Comparison of ENCODE assay signal across 7 mouse cellular contexts in genomic region chr2:121806959-121807653, GRCm38 (mm10). TPM values are rescaled to one million over a fixed set of nuclear protein-coding genes. Genes with fewer than 3 reads are reported as not detected.
DNase-seq lines count a peak whose midpoint lies in the region; ATAC-seq and TF ChIP-seq lines count a peak whose summit lies in the region.

Frmd5 (minus strand) TSS chr2:121807087.

- H3K4me2 ChIP-seq in embryonic facial prominence, embryonic 14.5 days (ENCODE audit: low read depth, low read length), result peak within 1 kb of the TSS; percentile 91
- H3K4me2 ChIP-seq in midbrain, embryonic 13.5 days (replicated peaks), result peak within 1 kb of the TSS; percentile 87

- H3K9me3 ChIP-seq in embryonic facial prominence, embryonic 14.5 days (ENCODE audit: control insufficient read depth, low read length), result no peaks in the 10 kb centered on the region
- H3K9me3 ChIP-seq in limb, embryonic 10.5 days (replicated peaks), result no peaks in the 10 kb centered on the region
- H3K9me3 ChIP-seq in midbrain, embryonic 13.5 days, result no peaks in the 10 kb centered on the region

- H3K27me3 ChIP-seq in embryonic facial prominence, embryonic 14.5 days (replicated peaks; ENCODE audit: control insufficient read depth, insufficient read depth, low read length), result peaks cover 42% of the 10 kb centered on the region
- H3K27me3 ChIP-seq in limb, embryonic 10.5 days (ENCODE audit: low read depth, poor library complexity, severe bottlenecking), result peaks cover 59% of the 10 kb centered on the region
- peaks cover 8% of the 10 kb centered on the region; the same call in 1 of the 2 replicates for H3K27me3 ChIP-seq in midbrain, embryonic 13.5 days
- H3K27me3 ChIP-seq in small intestine, adult 2 months (ENCODE audit: control insufficient read depth, insufficient read depth, low read length), result peaks cover 25% of the 10 kb centered on the region

- DNase-seq in embryonic facial prominence, embryonic 14.5 days (ENCODE audit: low spot score), result peak; percentile 96
- DNase-seq in heart, adult 18-20 months, result peak; percentile 87 to 91
- DNase-seq in kidney, adult 18-20 months, result peak; percentile 87
- DNase-seq in limb, embryonic 10.5 days (ENCODE audit: low spot score), result peak; percentile 89

- ATAC-seq in embryonic facial prominence, embryonic 14.5 days (ENCODE audit: low read depth), result peak; percentile 98
- ATAC-seq in midbrain, embryonic 13.5 days, result peak; percentile 97

- peak within 1 kb of the TSS; percentile 61 for H3K9ac ChIP-seq in embryonic facial prominence, embryonic 14.5 days (ENCODE audit: low read depth, low read length)
- peak within 1 kb of the TSS; percentile 90 for H3K9ac ChIP-seq in midbrain, embryonic 13.5 days (replicated peaks)

- under 1% methylated on average over 35 of the region's 35 CpGs for WGBS in bone marrow, adult 2 months
- WGBS in embryonic facial prominence, embryonic 14.5 days, result 2% methylated on average over 33 of the region's 35 CpGs
- WGBS in limb, embryonic 10.5 days, result under 1% methylated on average over 35 of the region's 35 CpGs
- WGBS in midbrain, embryonic 13.5 days, result under 1% methylated on average over 35 of the region's 35 CpGs
- WGBS in small intestine, adult 2 months, result under 1% methylated on average over 35 of the region's 35 CpGs

- TF ChIP-seq CTCF in bone marrow, adult 2 months (IDR thresholded peaks at IDR 0.05; ENCODE audit: control insufficient read depth, insufficient read depth, low read length), result no peak
- TF ChIP-seq CTCF in small intestine, adult 2 months (IDR thresholded peaks at IDR 0.05; ENCODE audit: extremely low read depth, insufficient read length, insufficient replicate concordance, low read depth, low read length), result no peak

- H3K36me3 ChIP-seq in embryonic facial prominence, embryonic 14.5 days (ENCODE audit: control insufficient read depth, insufficient read depth, low read length), result no peaks in the 10 kb centered on the region
- H3K36me3 ChIP-seq in limb, embryonic 10.5 days, result no peaks in the 10 kb centered on the region
- H3K36me3 ChIP-seq in midbrain, embryonic 13.5 days, result no peaks in the 10 kb centered on the region
- no peaks in the 10 kb centered on the region for H3K36me3 ChIP-seq in small intestine, adult 2 months (ENCODE audit: control insufficient read depth, insufficient read depth, low read length)

- no peaks in the 10 kb centered on the region for H3K4me1 ChIP-seq in bone marrow, adult 2 months (ENCODE audit: control insufficient read depth, insufficient read depth, low read length)
- H3K4me1 ChIP-seq in embryonic facial prominence, embryonic 14.5 days (ENCODE audit: control insufficient read depth, insufficient read depth, low read length), result peaks cover 6% of the 10 kb centered on the region; the same call in 1 of the 2 replicates
- H3K4me1 ChIP-seq in limb, embryonic 10.5 days, result peaks cover 16% of the 10 kb centered on the region
- H3K4me1 ChIP-seq in midbrain, embryonic 13.5 days (replicated peaks), result peaks cover 26% of the 10 kb centered on the region
- H3K4me1 ChIP-seq in small intestine, adult 2 months (ENCODE audit: control insufficient read depth, insufficient read depth, insufficient read length, low read length), result peaks cover 3% of the 10 kb centered on the region; the same call in 1 of the 2 replicates

- TF ChIP-seq POLR2A in bone marrow, adult 2 months (IDR thresholded peaks at IDR 0.05; ENCODE audit: borderline replicate concordance, control insufficient read depth, low read depth, low read length), result no peak
- no peak for TF ChIP-seq POLR2A in small intestine, adult 2 months (IDR thresholded peaks at IDR 0.05; ENCODE audit: low read depth, low read length)

- H3K27ac ChIP-seq in bone marrow, adult 2 months (ENCODE audit: control insufficient read depth, insufficient read depth, low read depth, low read length, poor library complexity), result no peak within 1 kb of the TSS; the same call in 1 of the 2 replicates
- H3K27ac ChIP-seq in embryonic facial prominence, embryonic 14.5 days (replicated peaks; ENCODE audit: low read depth, low read length), result no peak within 1 kb of the TSS; the same call in 1 of the 2 replicates
- peak within 1 kb of the TSS; percentile 80 for H3K27ac ChIP-seq in limb, embryonic 10.5 days
- peak within 1 kb of the TSS; percentile 97 for H3K27ac ChIP-seq in midbrain, embryonic 13.5 days
- no peak within 1 kb of the TSS for H3K27ac ChIP-seq in small intestine, adult 2 months (ENCODE audit: insufficient read depth, low read depth, low read length)

- H3K4me3 ChIP-seq in bone marrow, adult 2 months (replicated peaks; ENCODE audit: control insufficient read depth, low read depth, low read length), result peak within 1 kb of the TSS; percentile 37
- peak within 1 kb of the TSS; percentile 60 for H3K4me3 ChIP-seq in embryonic facial prominence, embryonic 14.5 days (ENCODE audit: low read depth, low read length)
- peak within 1 kb of the TSS; percentile 85 for H3K4me3 ChIP-seq in limb, embryonic 10.5 days
- peak within 1 kb of the TSS; percentile 83 for H3K4me3 ChIP-seq in midbrain, embryonic 13.5 days (replicated peaks)
- H3K4me3 ChIP-seq in small intestine, adult 2 months (ENCODE audit: low read depth, low read length), result peak within 1 kb of the TSS; percentile 88

RNA-seq across cellular contexts. Expression of gene Frmd5, which starts in this region (rescaled TPM):
- polyA plus RNA-seq in bone marrow, adult 2 months (2011; ENCODE audit: insufficient read depth, insufficient read length, low replicate concordance, missing spikeins), result not detected in 2 replicates
- 1.4 and 2.1 TPM in 2 replicates for polyA plus RNA-seq in embryonic facial prominence, embryonic 14.5 days (2014; fragmentation: Nextera tagmentation; extraction: Ambion mirVana)
- 100 to 1,000 TPM; 258 to 268 TPM for total RNA-seq in heart, adult 18-20 months (2021)
- 1.7 and 2.4 TPM in 2 replicates for polyA plus RNA-seq in limb, embryonic 10.5 days (2016; fragmentation: Nextera tagmentation; extraction: Ambion mirVana)
- 27.7 and 31.6 TPM in 2 replicates for polyA plus RNA-seq in midbrain, embryonic 13.5 days (2015; fragmentation: Nextera tagmentation; extraction: Ambion mirVana)
- polyA plus RNA-seq in small intestine, adult 2 months (2012; rRNA removed), result 1.2 and 1.4 TPM in 2 replicates

Comparison
In these comparisons a context has a peak if more than half of its experiments do, and no peak if none do; other contexts are left out.
1. H3K27ac ChIP-seq: peak in limb, embryonic 10.5 days (single experiment) and midbrain, embryonic 13.5 days (single experiment); none in bone marrow, adult 2 months (single experiment), embryonic facial prominence, embryonic 14.5 days (single experiment) and small intestine, adult 2 months (single experiment).
2. H3K4me3 ChIP-seq: peak in every context shown above with its lines; median percentile 88 in small intestine, adult 2 months; 85 in limb, embryonic 10.5 days; 83 in midbrain, embryonic 13.5 days; 60 in embryonic facial prominence, embryonic 14.5 days; 37 in bone marrow, adult 2 months.
3. Peak in every context shown above with its lines, with median percentiles within 50 percentile points of each other: DNase-seq.